Mouse (Mus musculus): Measurements from ENCODE around the gene Gck. TPM values are rescaled to one million over a fixed set of nuclear protein-coding genes. Genes with fewer than 3 reads are reported as not detected.

Gene Gck
- total RNA-seq, 2 experiments from 2014 or later = 5.1 to 10.1 TPM

GRCm38 (mm10) chr11:5856479-5857130 lies 93.3 kb downstream of the Gck start:
- intact Hi-C loops (cut with DNase I) = no loop called here
- no peak for DNase-seq

GRCm38 (mm10) chr11:5855902-5856301 lies 94.0 kb downstream of the Gck start:
- DNase-seq = peak; percentile 63 to 68
- intact Hi-C loops (cut with DNase I) = no loop called here

- no peak for DNase-seq
- intact Hi-C loops (cut with DNase I) = no loop called here
Measured at GRCm38 (mm10) chr11:5855481-5855880, 94.4 kb downstream of the Gck start.

- peak in 1 of 2 experiments; percentile 41 for DNase-seq
- intact Hi-C loops (cut with DNase I) = no loop called here
Measured at GRCm38 (mm10) chr11:5852314-5852713, 97.6 kb downstream of the Gck start.

- intact Hi-C loops (cut with DNase I) = no loop called here
- DNase-seq = no peak
Measured at GRCm38 (mm10) chr11:5851021-5851736, 98.7 kb downstream of the Gck start.

Other genes starting within 250 kb of the Gck start
- gene Mrps24, start 234.4 kb downstream of the Gck start, total RNA-seq (2021) = 10 to 100 TPM; 87.6 to 97.9 TPM
- gene Urgcp, start 187.7 kb downstream of the Gck start, total RNA-seq (2021) = 10 to 100 TPM; 39.1 to 40.1 TPM
- 10 to 100 TPM; 10.7 to 11.2 TPM for gene Dbnl, start 161.6 kb downstream of the Gck start, total RNA-seq (2021)
- 1,000 to 10,000 TPM; 3,227 to 4,326 TPM for gene Pgam2, start 146.3 kb downstream of the Gck start, total RNA-seq (2021)
- gene Polm, start 112.1 kb downstream of the Gck start, total RNA-seq (2021) = 1 to 10 TPM; 1.9 to 2.3 TPM
- gene Aebp1, start 88.1 kb downstream of the Gck start, total RNA-seq (2021) = 10 to 100 TPM; 28.2 to 55.2 TPM
- 10 to 100 TPM; 34.5 to 37.1 TPM for gene Pold2, start 71.8 kb downstream of the Gck start, total RNA-seq (2021)
- gene Myl7, start 51.3 kb downstream of the Gck start, total RNA-seq (2021) = not detected
- 10 to 100 TPM; 36.7 to 38.5 TPM for gene Ykt6, start 5.6 kb upstream of the Gck start, total RNA-seq (2021)
- 100 to 1,000 TPM in 1 of 2 experiments, 10 to 100 TPM in 1; 95.5 to 115 TPM for gene Camk2b, start 116.3 kb upstream of the Gck start, total RNA-seq (2021)
- gene A730071L15Rik, start 249.9 kb upstream of the Gck start, total RNA-seq (2021) = under 1 TPM; 0.15 to 0.20 TPM

All from gastrocnemius, postnatal 36 days (tissue).